Mouse (Mus musculus) heart, adult 2 months (tissue): ENCODE measurements around the gene Nepn.

Experiments
- CTCF ChIP-seq: fragments of 200-600 bp; IDR thresholded peaks from 2 replicates; pipeline ENCODE4 v1.8.1; 2022; ENCODE audit warnings: antibody characterized with exemption, mild to moderate bottlenecking, moderate library complexity
- EP300 ChIP-seq: fragments of 200-500 bp; IDR thresholded peaks from 2 replicates; pipeline ENCODE4 v1.6.1; 2011; ENCODE audit warnings: low read depth, low read length, control low read depth; ENCODE audit not compliant: insufficient read depth
- POLR2A ChIP-seq: fragments of 200-500 bp; IDR thresholded peaks from 2 replicates; pipeline ENCODE4 v1.6.1; 2011; ENCODE audit warnings: mild to moderate bottlenecking, low read depth, low read length, control low read depth; ENCODE audit not compliant: insufficient read depth

- TF ChIP-seq CTCF (0 out of 2 replicates have a peak, but pooled peaks have one; percentile 24), POLR2A (no peak), EP300 (no peak)
Measured at GRCm38 (mm10) chr10:52353184-52353583, 35.6 kb upstream of the Nepn start.
